Mouse (Mus musculus): ENCODE data around the gene Ceacam9.

The Ceacam9 gene

GRCm38 (mm10) chr7:16745373-16745772 lies 23.6 kb downstream of the Ceacam9 start:
- DNase-seq: no peak

- DNase-seq: no peak
Measured at GRCm38 (mm10) chr7:16746093-16746492, 24.4 kb downstream of the Ceacam9 start.

- DNase-seq: no peak
Measured at GRCm38 (mm10) chr7:16747656-16748055, 25.9 kb downstream of the Ceacam9 start.

- DNase-seq: peak; percentile 26
Measured at GRCm38 (mm10) chr7:16752016-16752415, 30.3 kb downstream of the Ceacam9 start.

GRCm38 (mm10) chr7:16755362-16756017 lies 33.8 kb downstream of the Ceacam9 start:
- DNase-seq: no peak

GRCm38 (mm10) chr7:16758872-16759574 lies 37.3 kb downstream of the Ceacam9 start:
- no peak for DNase-seq

- DNase-seq: no peak
Measured at GRCm38 (mm10) chr7:16760292-16760691, 38.6 kb downstream of the Ceacam9 start.

- DNase-seq: no peak
Measured at GRCm38 (mm10) chr7:16761005-16761481, 39.3 kb downstream of the Ceacam9 start.

GRCm38 (mm10) chr7:16761630-16762029 lies 39.9 kb downstream of the Ceacam9 start:
- DNase-seq: no peak

- no peak for DNase-seq
Measured at GRCm38 (mm10) chr7:16763463-16764218, 41.9 kb downstream of the Ceacam9 start.

- no peak for DNase-seq
Measured at GRCm38 (mm10) chr7:16766443-16766842, 44.7 kb downstream of the Ceacam9 start.

All from right cerebral cortex, postnatal 14 days (tissue).